Mouse (Mus musculus) adrenal gland, postnatal 14 days (tissue): ENCODE data around the gene Pdik1l. TPM values are rescaled to one million over a fixed set of nuclear protein-coding genes. Genes with fewer than 3 reads are reported as not detected.
"Not testable (repeated sequence)": the region's sequence is repeated elsewhere in the genome, so short reads cannot be mapped to it uniquely, and the experiment has no call there.

ENCODE experiments used
- DNase-seq: peaks from one replicate; pipeline ENCODE4 v3.0.0; 2021; ENCODE audit warnings: mixed read lengths
- total RNA-seq: library from RNA; stranded (reverse); gene quantifications from 2 replicates; pipeline ENCODE4 v1.2.3, GENCODE M21; 2021

The Pdik1l gene
- total RNA-seq, 1 experiment from 2014 or later: 20.7 TPM

DNA sequence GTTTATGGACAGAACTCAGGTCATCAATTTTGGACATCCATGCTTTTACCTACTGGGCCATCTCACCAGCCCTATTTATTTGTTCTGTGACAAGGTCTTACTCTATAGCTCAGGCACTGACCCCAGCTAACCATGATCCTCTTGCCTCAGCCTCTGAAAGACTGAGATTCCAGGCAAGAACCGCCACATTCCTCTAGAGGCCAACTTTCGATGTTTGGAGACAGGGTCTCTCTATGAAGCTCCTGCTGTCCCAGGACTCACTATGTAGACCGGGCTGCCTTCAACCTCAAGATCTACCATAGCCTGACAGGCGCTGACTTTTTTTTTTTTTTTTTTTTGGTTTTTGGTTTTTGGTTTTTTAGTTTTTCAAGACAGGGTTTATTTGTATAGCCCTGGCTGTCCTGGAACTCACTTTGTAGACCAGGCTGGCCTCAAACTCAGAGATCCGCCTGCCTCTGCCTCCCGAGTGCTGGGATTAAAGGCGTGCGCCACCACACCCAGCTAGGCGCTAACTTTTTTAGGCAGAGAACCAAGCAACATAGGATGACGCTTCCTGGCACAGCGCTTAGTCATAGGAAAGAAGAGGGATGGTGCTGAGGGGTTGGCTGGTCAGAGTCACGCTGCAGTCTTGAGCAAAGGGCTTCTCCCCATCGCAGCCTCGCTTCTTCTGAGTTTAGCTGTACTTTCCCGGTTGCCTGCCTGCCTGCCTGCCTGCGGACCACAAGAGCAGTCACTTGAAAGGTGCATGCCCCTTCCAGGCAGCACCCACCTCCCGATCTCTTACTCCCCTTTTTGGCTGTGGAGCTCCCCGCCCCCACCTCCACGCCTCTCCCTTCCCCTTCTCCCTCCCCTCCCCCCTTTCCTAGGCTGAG is 11.2 kb upstream of the Pdik1l start:
- DNase-seq: no peak

DNA sequence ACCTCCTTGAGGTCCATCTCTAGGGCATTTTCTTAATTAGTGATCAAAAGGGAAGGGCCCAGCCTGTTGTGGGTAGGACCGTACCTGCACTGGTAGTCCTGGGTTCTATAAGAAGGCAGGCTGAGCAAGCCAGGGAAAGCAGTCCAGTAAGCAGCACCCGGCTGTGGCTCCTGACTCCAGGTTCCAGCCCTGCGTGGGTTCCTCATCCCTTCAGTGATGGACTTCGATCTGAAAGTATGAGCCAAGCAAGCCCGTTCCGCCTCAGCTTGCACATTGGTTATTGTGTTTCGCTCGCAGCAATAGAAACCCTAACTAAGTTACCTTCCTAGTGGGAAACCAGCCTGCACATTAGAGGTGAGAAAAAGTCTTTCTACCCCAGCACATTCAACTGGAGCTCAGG is 9.7 kb upstream of the Pdik1l start:
- no peak for DNase-seq

DNA sequence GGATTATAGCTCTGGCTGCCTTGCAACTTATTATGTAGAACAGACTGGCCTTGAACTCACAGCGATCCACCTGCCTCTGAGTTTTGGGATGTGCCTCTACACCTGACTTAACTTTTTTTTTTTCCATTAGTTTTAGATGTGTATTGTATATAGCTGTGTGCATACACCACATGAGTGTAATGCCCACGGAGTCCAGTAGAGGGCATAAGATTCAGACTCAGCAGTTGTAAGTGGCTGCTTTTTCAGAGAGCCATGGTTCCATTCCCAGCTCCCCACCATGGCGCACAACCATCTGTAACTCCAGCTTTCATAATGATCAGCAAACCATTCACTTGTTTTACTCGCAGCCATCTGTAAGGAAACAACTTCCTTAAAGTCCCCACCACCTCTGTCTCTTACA is 8.8 kb upstream of the Pdik1l start:
- DNase-seq: no peak

DNA sequence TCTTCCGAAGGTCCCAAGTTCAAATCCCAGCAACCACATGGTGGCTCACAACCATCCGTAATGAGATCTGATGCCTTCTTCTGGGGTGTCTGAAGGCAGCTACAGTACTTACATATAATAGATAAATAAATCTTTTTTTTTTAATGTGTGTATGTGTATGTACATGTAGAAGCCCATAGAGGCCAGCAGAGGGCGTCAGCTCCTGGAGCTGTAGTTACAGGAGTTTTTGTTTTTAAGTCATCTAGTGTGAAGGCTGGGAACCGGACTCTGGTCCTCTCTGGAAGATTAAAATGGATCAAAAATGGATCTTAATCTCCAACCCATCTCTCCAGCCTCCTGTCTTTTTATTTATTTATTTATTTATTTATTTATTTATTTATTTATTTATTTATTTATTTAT is 8.4 kb upstream of the Pdik1l start:
- DNase-seq: not testable (repeated sequence)

DNA sequence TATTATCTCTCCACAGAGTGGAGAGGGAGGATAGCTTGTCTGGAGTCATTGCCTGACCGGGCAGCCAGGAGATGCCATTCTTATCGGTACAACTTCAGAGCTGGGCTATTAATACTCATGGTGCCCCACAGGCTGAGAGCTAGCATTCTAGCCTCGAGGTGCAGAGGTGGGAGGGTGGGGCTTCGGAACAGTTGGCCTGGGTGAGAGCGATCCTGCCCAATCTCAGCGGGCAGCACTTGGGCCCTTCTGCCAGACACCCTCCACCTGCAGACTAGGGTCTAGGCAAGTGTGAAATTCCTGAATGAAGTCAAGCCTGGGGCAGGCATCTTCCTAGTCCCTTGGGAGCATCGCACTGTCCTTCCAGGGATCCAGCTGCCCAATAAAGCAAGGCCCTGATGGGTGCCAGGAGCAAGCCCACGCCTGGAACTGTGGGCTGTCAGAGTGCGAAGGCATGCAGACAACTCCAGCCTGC is 6.0 kb upstream of the Pdik1l start:
- DNase-seq: no peak

DNA sequence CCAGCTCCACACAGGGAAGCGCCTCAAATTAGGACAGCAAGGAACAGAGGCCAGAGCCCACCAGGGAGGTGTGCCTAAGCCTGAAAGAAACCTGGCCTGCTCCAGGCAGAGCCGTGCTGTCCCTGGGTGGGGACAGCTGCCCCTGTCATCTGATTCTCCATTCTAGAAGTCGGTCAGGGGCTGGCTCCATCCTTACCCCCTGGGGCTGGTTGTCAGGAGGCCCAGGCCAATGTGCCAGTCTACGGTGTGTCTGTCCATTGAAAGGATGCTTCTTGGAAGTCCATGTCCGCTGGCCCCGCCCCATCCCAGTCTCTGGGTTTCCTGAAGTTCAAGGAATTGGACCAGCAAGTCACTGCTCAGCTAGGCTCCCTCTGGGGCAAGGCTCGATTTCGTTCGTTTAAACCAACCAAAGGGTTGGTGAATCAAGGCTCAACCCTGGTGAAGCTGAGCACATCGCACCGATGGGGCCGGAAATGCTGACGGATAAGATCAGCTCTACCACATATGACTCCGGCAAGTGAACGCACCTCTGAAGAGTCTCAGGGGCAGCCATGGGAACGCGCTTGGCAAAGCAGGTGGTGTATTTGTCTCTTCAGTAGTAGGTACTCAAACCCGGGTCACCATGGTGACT is 5.5 kb upstream of the Pdik1l start:
- DNase-seq: no peak

DNA sequence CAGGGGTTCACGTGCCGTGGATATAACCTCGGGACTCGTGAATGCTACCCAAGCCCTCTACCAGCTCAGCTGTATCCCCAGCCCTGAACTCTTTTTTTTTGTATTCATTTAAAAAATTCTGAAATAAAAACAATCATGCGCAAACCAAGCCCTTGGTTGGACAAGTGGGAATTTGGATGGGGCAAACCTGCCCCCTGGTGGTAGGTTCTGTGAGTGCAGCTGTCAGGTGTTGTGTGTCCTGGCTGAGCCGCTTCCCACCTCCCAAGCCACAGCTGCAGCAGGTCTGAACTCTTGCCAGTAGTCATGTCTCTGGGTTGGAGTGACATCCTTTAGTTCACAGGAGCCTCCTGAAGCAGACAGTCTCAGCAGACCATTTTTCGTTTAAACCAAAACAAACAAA is 4.4 kb upstream of the Pdik1l start:
- DNase-seq: peak; percentile 85

DNA sequence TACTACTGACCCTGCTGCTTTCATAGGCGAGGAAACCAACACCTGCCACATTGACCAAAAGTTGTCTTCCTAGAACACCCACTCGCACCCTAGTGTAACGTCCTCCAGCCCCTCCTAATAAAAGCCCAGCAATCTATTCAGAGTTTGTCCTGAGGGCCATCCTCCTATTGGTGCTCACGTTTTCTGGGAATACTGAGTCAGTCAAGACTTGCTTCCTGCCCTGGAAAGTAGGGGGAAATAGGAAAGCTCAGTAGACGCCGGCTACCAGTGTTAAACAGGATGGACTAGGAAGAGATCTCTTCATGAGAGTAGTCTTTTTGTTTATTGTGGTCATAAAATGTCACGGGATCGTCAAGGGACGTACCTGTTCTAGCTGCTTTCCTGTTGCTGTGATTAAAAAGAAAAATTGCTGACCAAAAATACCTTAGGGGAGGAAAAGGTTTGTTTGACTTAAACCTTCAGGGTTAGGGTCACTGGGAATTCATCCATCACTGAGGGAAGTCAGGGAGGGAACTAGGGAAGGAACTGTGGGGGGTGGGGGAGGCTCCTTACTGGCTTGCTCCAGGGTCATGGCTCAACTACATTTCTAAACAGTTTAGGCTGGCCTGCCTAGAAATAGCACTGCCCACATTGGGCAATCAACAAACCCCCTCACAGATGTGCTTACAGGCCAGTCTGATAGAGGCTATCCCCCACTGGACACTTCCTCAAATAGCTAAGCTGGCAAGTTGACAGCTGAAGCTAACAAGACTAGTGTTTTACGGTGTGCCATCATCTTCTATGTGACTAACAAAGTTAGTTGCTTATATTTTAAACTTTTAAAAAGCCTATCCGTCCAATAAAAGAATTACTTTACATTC is 932 bp upstream of the Pdik1l start:
- no peak for DNase-seq

DNA sequence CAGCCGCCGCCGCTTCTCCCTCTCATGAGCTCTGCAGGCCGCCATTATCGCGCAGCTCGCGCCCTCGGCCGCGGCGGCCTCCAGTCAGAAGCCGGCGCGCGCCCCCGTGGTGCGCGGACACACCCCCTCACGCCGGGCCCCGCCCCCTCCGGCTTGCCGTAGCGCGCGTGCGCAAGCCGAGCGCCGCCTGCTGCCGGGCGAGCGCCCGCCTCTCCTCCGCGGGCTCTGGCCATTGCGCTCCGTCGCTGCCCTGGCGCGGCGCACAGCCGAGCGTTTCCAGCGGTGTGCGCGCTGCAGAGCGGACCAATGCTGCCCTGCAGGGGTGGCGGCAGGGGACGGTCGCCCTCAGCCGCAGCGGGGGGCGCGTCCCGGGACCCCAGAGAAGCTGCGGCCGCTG is 529 bp downstream of the Pdik1l start:
- peak; percentile 99 for DNase-seq

DNA sequence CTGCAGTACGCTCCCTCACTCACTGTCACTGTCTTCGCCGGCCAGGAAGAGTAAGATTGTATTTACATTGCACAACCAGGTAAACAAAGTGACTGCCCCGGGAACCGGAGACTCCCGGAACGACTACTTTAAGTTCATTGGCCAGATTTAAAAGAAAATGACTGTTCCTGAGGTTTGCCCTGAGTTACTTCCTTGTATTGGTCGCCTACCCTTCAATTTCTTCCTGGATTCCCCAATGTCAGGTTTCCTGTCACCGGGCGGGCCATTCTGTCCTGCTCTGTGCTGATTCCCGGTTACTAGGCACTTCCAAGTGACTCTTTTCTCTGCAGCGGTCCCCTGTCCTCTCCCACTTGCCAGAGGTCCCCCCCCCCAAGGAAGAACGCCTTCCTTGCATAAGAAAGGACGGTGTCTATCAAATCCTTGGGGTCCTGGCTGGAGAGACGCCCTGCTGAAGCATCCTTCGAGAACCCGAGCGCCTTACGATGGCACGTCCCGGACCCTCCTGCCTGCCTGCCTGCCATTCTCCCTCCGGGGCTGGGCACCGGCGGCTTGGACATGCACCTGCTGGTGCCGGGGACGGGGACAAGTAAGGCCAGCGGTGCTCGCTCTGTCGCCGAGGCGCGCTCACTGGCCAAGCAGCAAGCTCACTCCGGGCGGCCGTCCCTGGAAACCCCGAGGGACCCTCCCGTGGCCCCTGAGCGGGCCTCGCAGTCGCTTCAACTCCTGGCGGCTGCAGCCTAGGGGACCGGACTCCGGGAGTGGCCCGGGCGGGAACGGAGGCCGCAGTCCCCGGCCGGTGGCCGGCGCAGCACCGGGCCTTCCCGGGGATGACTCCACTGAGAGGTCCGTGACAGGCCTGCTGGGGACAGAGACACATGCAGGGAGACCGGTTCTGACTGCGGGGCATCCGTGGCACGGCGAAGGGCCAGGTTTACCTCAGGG is 1.2 kb downstream of the Pdik1l start:
- DNase-seq: peak; percentile 61

DNA sequence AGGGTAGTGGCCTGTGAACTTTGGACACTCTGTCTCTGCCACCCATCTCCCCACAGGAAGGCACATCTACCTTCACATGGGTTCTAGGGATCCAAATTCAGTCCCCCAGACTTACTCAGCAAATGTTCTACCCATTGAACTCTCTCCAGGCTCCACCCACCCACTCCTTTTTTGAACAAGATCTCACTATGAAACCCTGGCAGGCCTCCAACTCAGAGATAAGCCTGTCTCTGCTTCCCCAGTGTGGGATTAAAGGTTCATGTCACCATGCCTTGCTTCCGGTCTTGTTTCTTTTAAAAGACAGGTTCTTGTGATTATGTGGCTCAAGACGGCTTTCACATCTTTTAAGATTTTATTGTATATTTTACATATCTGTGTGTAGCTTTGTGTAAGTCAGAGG is 2.8 kb downstream of the Pdik1l start:
- DNase-seq: no peak

DNA sequence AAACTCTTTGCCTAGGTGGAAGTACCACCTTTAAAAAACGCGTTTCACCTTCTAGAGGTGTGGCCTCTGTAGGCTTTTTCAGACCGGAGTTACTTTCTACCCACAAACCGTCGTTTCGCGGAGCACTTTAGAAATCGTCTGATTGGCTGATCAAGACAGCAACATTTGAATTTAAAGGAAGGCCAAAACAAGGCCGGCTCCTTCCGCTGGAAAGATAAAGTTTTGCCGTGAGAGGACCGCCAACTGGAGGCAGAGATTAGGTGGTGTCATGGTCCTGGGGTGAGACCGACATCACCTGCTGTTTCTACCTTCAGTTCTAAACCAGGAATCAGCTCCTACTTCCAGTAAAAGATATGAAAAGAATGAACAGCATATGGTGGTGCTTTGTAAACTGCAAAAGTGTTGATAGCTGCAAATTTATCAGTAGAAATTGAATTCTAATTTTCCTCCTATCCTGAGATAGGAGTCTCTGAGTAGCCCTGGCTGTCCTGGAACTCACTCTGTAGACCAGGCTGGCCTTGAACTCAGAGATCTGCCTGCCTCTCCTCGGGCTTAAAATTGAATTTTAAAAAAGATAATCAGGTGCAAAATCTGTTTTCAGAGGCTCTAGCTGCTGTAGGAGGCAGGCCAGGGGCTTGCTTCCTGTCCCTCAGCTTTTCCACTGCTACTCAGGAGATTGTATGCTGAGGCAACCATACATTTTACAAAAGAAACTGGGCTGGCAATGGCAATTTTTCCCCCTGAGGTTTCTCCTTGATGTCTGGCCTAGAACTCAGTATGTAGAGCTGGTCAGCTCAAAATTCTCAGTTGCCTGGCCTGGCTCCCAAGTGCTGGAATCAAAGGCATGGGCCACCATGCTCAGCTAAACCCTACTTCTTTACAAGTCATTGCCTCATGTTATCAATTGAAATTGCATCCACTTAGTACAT is 14.0 kb downstream of the Pdik1l start:
- DNase-seq: peak; percentile 42

DNA sequence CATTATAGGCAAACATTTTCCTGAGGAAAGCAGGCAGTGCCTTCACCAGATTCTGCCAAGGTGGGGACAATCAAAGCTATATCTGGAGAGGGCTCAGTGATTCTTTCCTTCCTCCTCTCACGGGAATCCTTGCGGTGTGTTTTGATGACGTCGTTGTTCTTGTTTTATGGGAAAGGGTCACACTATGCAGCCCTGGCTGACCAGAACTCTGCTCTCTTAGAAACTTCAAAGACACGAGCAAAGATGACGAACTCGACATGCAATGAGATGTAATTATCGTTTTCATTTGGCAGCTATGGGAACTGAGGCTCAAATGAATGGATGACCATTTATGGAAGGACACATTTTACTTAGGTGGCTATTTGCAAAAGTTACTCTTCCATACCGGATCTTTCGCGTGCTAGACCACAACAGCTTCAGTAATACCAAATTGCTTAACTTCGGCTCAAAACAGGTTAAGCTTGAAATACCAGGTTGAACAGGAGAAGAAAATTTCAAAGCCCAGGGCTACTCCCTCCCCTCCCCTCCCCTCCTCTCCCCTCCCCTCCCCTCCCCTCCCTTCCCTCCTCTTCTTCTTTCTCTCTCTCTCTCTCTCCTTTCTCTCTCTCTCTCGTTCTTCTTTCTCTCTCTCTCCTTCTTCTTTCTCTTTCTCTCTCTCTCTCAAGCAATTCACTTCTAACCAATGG is 14.8 kb downstream of the Pdik1l start:
- DNase-seq: no peak

DNA sequence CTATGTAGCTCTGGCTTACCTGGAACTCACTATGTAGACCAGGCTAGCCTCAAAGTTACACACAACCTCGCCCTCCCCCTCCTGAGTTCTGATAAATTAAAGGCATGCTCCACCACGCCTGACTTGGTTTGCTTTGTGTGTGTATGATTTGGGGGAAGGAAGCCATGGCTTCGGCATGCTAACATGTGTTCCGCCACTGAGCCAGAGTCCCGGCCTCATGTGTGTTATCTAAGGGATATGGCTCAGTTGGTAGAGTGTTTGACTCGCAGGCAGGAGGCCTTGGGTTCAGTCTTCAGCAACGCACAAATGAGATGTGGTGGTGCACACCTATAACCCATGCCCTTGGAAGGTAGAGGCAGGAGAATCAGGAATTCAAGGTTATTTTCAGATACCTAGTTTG is 15.7 kb downstream of the Pdik1l start:
- no peak for DNase-seq

DNA sequence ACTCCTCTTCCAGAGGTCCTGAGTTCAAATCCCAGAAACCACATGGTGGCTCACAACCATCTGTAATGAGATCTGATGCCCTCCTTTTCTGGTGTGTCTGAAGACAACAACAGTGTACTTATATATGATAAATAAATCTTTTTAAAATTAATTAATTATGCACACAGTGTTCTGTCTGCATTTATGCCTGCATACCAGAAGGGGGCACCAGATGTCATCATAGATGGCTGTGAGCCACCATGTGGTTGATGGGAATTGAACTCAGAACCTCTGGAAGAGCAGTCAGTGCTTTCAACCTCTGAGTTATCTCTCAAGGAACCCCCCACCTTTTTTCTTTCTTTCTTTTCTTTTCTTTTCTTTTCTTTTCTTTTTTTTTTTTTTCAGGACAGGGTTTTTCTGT is 18.1 kb downstream of the Pdik1l start:
- DNase-seq: not testable (repeated sequence)

DNA sequence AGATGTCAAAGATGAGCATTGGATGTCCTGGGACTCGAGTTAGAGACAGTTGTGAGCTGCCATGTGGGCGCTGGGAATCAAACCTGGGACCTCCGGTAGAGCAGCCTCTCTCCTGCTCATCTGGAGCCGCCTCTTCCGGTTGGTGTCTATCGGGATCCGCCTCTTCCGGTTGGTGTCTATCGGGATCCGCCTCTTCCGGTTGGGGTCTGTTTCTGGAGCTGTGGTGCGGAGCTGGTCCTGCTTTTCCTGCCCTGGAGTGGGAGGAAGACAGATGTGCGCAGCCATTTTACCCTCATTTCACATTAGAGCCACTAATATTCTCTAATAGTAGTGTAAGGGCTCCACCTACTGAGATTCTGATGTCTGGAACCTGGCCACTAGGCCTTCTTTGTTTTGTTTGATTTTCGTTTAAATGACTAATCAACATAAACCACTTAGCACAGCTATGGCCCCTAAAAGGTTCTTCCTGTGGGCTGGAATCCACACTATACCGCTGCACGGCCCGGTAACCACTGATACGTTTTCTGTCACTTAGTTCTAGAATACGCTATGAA is 19.5 kb downstream of the Pdik1l start:
- no peak for DNase-seq

DNA sequence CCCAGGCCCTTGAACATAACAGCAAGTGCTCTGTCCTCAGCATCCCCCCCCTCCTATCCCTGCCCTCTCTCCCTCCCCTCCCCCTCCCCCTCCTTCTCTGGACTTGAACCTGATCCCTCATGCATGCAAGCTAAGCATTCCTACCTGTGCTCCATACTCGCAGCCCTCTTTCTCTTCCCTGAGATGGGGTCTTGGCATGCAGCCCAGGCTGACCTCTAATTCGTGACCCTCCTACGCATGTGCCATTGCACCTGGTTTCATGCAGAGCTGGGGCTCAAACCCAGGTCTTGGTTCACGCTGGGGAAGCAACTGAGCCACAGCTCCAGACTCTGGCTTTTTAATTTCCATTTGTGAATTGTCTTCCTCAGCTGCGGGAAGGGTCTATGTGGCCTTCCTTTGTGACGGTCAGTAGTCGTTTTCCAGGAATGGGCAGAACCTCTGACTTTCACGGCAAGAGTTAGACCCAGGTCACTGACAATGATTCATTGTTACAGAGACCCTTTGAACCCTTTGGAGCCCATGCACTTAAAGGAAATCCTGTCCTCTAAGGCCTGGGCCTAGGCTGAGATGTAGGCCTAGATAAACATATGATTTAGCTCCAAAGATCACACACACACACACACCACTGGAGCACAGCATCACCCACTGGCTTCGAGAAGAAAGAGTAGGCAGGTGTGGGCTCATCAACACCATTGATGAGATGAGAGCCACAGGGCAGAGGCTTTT is 21.7 kb downstream of the Pdik1l start:
- DNase-seq: no peak

DNA sequence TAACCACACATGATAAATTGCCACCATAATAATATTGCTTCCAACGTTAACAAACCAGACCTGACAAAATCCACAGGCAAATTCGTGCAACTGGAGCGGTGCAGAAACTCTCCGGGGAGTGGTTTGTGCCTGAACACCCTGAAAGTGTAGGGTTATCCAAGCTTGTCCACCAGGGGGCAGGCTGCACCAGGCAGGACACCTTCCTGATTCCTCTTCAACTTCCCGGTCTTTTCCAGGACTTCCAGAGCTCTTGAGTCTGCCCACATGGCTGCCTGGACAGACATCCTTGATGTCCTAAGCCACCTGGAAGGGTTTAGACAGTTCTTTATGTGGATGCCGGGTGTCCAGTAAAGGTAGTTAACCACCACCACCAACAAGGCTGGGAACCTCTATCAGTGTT is 24.5 kb downstream of the Pdik1l start:
- DNase-seq: peak; percentile 86

DNA sequence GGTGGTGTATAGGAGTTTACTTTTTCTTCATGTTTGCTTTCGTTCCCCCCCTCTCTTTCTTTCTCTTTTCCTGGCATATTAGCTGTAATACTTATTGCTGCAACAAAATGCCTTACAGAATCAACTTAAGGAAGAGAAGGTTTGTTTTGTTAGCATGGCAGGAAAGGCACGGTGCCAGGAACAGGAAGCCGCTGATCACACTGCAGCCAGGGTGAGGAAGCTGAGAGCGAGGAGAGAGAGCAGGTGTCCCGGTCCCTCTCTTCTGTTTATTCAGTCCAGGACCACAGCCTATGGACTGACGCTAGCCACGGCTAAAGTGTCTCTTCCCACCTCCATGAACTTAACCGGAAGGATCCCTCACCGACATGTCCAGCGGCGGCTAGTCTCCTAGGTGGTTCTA is 29.3 kb downstream of the Pdik1l start:
- DNase-seq: no peak
